Mouse (Mus musculus) adrenal gland, postnatal 10 days (tissue): ENCODE measurements around the gene Flt4. TPM values are rescaled to one million over a fixed set of nuclear protein-coding genes. Genes with fewer than 3 reads are reported as not detected.
A peak's percentile ranks its signal among the peaks of the same experiment; 100 is the strongest.
"Not testable (repeated sequence)": the region's sequence is repeated elsewhere in the genome, so short reads cannot be mapped to it uniquely, and the experiment has no call there.

Source experiments
- DNase-seq: peaks from one replicate; pipeline ENCODE4 v3.0.0; 2021; ENCODE audit warnings: mixed read lengths
- long read RNA-seq, 2 experiments: library from polyadenylated mRNA; stranded (forward); transcript quantifications; one replicate each; pipeline ENCODE4 v2.0.0; 2021
- total RNA-seq, 2 experiments: library from RNA; stranded (reverse); gene quantifications; 2 replicates each; pipeline ENCODE4 v1.2.3; 2021

Flt4 gene
- 10 to 100 TPM; 18.7 to 18.9 TPM for total RNA-seq
- long read RNA-seq, experiment 1, partial matches to known transcripts: 0 of 7 reads
- long read RNA-seq, experiment 1, other reads (novel, unspliced or antisense): 7 of 7 reads
- long read RNA-seq, experiment 2, partial matches to known transcripts: 5 of 5 reads
- long read RNA-seq, experiment 2, other reads (novel, unspliced or antisense): 0 of 5 reads

GRCm38 (mm10) chr11:49608938-49609867 lies at the start of gene Flt4:
Flt4 (plus strand) TSS chr11:49609263.
- DNase-seq: peak; percentile 66

- DNase-seq: not testable (repeated sequence)
These were observed 34.0 kb upstream of the Flt4 start for GRCm38 (mm10) chr11:49575054-49575453.

DNA sequence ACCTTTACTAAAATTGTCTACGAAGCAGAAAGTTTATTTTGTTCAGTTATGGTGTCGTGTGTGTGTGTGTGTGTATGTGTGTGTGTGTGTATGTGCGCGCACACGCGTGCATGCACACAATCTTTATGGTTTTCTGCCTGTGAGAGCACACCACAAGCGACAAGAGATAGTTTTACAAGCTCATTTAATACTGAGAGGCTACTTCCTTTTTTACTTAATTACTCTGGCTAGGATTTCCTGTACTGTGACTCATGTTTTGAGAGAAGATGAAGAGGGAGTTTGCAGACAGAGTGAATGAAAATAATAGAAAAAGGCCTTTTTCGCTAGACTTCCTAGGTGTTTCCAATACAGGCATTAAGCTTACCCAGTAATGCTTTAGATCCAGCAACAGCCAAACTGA lies 28.6 kb upstream of the Flt4 start:
- not testable (repeated sequence) for DNase-seq

DNA sequence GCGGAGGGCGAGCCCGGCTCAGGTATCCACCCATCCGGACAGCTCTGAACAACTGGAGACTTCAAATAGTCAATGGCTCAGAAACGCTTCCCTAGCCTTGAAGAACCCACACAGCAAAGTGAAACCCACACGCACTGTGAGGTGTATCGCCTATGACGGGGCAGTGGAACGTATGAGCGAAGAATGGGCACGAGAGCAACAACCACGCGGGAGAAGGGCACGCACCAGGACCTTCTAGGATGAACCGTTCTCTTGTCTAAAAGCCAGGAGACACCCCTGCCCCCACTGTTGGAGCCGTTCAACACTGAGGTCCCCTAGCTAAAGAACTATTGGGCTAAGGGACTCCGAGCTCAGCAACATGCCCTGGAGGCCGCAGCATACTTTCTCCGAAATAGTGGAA lies 18.9 kb upstream of the Flt4 start:
- DNase-seq: no peak

DNA sequence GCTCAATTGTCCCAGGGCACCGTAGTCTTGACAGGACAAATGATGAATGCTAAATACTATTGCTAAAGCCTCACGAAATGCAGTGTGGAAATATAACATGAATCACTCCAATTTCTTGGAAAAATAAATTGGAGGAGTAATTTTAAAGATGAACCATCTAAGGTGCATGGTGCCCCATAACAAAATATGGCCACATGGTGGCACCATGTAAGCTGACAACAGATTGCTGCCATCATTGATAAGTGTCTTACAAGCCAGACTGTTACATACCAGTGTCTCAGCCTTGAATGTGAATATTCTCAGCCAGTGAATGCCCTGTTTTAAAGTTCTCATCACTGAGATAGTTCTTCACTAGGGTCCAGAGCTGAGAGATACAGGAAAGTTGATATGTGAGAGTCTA lies 11.9 kb upstream of the Flt4 start:
- DNase-seq: not testable (repeated sequence)

DNA sequence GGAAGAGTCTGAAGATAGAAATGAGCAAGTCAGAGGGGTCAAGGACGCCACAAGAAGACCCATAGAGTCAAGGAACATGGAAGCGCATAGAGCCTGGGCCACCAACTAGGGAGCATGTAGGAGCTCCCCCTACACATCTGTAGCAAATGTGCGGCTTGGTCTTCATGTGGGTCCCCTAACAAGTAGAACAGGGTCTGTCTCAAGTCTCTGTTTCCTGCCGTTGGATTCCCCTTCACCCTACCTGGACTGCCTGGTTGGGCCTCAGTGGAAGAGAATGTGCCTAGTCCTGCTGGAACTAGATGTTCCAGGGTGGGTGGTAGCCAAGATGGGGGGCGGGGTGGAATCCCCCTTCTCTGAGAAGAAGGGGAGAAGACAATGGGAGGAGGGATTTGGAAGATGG lies 757 bp upstream of the Flt4 start:
- DNase-seq: not testable (repeated sequence)

DNA sequence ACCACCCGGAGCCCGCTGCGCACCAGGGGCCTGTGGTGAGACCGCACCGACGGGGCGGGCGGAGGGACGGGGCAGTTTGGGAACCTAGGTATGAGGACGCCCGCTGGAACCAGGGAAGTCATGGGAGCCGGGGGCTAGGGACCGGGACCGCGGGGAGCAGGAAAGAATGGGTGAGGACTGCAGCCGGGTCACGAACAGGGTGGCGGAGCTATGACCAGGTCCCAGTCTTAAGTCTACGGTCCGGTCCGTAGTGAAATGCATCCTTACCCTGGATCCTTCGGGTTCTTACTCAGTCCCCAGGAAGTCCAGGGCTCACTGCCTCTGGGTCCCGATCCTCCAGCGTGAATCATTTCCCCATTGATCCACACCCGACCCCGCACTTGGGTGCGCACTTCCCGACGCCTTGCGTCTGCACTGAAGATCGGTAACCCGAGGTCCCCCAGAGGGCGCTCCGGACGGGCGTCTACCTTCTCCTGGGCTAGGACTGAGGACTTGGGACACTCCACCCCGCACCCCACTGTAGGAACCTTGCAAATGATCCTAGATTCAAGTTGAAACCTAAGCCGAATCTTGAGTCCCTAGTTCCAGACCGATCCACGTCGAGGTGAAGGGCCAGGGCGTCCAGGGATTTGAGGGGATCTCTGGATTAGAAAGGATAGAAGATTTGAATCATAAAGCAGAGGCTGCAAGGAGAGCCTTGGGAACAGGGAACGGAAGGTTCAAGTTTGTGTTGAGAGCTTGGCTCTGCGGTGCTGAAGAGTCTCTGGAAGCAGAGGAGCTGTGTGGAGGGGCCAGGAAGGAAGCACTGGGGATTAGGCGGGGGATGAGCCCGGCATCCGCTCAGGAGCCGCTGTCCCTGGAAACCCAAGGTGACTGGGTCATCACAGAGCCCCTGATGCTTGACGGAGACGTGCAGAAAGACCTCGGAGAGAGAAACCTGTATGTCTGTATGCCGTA lies 1.1 kb downstream of the Flt4 start:
- DNase-seq: peak; percentile 49

- DNase-seq: not testable (repeated sequence)
These were observed 2.3 kb downstream of the Flt4 start for GRCm38 (mm10) chr11:49611349-49611748.

- no peak for DNase-seq
These were observed 3.1 kb downstream of the Flt4 start for GRCm38 (mm10) chr11:49612154-49612553.

- DNase-seq: peak; percentile 59
These were observed 4.3 kb downstream of the Flt4 start for GRCm38 (mm10) chr11:49613349-49613748.

- no peak for DNase-seq
These were observed 7.0 kb downstream of the Flt4 start for GRCm38 (mm10) chr11:49615856-49616725.

DNA sequence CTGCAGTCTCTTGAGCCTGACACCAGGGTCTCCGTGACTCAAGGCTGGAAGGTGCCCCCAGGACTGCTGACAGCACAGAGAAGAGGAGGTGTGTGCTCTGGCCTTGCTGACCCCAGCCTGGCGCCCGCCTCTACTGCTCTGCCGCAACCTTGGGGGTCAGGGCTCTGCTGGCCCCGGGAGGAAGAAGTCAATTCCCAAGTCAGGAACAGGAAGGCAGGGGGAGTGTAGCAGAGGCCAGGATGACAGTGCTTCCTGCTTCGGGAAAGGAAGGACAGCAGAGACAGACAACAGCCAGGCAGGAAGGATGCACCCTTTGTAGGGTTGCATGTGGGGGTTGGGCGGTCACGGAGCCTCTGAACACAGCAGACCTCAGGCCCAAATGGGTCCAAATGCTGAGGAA lies 9.4 kb downstream of the Flt4 start:
- peak; percentile 17 for DNase-seq

DNA sequence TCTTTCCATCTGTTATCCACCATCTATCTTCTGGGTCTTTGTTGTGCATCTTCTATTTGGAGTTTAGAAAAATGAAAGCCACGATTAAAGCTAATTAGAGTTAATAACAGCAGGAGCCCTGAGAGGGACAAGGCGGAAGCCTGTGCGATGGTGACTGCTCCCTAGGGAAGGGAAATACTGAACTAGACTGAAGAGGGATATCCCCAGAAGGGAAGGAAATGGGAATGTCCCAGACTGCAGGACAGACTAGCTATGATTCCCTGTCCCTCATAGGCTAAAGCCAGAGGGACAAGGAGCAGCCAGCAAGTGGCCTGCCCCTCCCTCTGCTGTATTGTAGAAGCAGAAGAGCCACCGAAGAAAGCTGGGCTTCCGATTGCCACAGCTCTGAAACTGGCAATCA lies 12.9 kb downstream of the Flt4 start:
- no peak for DNase-seq

DNA sequence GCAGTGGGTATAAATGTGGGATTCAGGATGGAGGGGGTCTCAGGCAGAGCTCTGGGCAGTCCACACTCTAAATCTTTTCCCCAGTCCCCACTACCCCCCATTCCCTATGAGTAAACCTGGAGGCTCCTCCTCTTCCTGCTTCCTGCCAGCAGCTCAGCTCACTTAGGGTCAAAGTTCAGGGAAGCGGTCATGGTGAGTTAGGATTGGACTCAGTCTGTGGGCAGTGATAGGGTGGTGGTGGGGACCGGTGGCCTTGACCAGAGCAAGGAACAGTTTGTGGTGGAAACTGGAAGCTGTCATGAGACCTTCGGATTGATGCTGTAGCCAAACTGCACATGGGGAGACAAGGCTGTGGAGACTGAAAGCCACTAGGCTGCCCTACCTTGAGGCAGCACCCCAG lies 15.1 kb downstream of the Flt4 start:
- no peak for DNase-seq

GRCm38 (mm10) chr11:49625863-49626262 lies 16.8 kb downstream of the Flt4 start:
- DNase-seq: no peak

GRCm38 (mm10) chr11:49626748-49627147 lies 17.7 kb downstream of the Flt4 start:
- DNase-seq: no peak

DNA sequence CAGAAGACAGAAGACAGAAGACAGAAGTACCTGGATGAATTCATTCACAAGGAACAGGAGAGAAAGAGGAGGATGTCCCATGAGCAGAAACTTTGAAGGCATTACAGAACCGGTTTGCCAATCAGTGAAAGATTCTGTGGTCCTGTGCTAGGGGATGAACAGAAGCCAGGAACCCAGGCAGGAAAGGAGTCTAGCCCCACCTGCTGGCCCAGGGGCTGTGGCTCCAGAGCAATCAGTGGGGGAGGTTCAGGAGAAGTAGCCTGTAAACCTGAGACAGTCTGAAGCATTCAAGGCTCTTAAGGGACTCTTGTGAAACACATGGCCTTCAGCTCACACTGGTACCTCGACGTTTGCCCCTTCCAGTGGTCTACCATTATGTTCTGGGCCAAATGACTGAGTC lies 22.1 kb downstream of the Flt4 start:
- DNase-seq: peak; percentile 44

DNA sequence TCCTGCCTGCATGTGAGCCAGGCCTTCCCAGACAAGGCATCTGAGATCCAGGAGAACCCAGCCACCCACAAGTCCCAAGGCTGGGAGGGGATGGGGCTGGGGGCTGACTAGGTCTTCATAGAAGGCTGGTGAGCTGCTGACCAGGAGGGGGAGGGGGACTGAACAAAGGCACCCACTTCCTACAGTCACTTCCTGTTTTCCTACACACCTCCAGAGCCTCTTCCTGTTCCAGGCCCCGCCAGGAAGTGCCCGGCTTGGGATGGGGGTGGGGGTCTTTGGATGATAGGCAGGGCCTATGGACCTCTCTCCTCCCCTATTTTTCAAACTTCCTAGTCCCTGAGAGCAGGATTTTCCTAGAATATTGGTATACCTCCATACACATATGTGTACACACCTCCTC lies 23.2 kb downstream of the Flt4 start:
- DNase-seq: peak; percentile 35

GRCm38 (mm10) chr11:49634101-49634500 lies 25.0 kb downstream of the Flt4 start:
- no peak for DNase-seq

DNA sequence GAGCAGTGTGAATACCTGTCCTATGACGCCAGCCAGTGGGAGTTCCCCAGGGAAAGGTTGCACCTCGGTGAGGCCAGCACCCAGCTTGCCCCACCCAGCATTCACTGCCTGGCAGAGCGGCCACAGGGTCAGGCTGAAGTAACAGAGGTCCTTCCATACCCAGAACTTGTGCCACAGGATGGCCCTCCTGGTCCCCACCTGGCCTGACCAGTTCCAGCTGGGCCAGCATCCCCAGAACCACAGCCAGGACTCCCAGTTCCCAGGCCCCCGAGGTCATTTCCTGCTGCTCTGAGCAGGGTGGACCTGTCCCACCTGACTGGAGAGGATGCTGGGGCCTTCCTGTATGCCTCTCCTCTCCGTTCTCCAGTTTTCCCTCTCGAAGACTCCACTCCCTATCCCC lies 26.6 kb downstream of the Flt4 start:
- no peak for DNase-seq

DNA sequence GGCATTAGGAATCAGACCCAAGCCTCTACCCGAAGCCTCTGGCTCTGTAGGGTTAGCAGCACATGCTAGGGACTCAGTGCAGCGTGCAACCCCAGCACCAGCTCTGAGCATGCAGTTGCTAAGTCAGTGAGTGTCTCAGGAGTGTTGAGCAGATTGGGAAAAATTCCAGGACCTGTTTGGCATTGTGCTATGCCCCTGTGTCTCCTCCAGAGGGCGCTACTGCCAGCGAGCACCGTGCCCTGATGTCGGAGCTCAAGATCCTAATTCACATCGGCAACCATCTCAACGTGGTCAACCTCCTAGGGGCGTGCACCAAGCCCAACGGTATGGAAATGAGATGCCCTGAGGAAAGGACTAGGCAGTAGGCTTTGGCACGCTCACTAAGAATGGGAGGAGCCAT lies 27.4 kb downstream of the Flt4 start:
- peak; percentile 29 for DNase-seq
